Mouse (Mus musculus): ENCODE measurements around the gene Chdh. TPM values are rescaled to one million over a fixed set of nuclear protein-coding genes. Genes with fewer than 3 reads are reported as not detected.

Gene Chdh
- total RNA-seq, 1 experiment from 2014 or later = 37.0 TPM

DNA sequence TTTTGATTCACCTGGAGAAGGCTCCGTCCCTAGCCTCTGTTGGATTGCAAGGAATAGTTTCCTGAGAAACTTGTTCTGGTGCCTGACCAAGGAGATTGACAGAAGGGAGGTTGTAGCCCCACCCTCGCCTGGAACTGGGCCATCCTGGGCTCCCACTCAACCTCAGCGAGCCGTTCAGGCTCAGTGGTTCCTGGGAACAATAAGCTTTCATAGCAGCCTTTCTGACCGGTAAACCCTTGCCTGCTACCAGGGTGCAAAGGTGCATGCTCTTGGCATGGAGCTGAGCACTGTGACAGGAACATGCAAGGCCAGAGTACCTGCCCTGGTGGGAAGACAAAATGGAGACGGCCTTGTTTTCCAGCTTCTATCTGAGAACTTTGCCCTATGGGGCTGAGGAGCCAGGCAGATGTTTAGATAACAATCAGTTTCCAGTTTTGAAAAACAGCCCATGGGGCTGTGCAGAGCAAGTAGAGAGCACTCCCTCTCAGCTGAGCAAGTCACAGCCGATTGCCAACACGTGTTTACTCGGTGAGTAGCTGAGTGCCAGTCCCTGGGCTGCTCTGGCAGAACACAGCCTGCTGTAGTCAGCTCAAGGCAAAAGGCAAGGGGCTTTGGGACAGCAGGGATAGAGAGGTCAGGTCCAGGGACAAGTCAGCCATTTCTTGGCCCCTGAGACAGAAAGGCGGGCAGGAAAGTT, 1.2 kb downstream of the Chdh start:
- no peak for ATAC-seq (replicated peaks; ENCODE audit: low read depth, poor library complexity, severe bottlenecking)

DNA sequence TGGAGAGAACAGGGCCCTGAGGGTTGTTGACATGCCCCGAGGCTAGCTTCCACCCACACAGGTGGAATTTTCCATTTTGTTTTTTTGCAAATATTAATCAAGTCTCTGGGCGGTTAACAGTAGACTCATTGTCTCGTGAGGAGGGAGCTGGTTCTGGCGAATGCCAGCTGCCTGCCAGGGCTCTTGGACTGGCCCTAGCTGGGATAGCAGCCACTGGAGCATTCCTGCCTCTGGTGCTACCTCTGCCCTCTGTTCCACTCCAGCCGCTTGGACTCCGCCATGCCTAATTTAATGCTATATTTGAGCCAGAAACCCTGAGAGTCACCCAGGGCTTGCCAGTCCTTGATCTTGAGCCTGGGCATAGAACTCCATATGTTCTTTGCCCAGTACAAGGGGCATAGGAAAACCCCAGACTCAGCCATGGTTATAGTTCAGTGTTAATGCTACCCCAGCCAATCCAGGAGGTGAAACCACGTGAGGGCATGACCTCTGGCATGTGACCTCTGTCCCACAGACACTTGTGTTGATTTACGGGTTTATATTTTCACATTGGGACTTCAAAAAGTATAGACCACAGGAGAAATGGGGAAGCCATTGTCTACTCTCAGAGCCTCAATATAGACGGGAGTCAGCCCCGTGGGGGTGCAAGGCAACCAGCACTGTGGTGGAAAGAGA, 3.2 kb downstream of the Chdh start:
- ATAC-seq (replicated peaks; ENCODE audit: low read depth, poor library complexity, severe bottlenecking) = no peak

DNA sequence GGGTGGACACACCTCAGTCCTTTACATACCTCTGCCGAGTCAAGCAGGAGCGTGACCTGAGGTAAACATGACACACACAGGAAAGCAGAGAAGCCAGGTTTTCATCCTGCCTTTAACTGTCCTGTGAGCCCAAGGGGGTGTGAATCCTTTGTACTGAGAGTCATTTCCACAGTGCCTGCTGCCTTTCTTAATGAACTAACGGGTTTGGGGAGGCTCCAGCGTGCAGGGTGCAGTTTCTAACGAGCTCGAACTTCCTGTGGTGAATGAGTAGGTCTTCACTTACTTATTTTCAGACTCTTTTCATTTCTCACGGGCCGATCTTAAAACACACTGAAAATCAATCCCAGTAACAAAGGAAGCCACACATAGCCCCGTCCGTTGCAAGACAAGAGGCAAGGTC, 5.7 kb downstream of the Chdh start:
- ATAC-seq (replicated peaks; ENCODE audit: low read depth, poor library complexity, severe bottlenecking) = peak; percentile 50

DNA sequence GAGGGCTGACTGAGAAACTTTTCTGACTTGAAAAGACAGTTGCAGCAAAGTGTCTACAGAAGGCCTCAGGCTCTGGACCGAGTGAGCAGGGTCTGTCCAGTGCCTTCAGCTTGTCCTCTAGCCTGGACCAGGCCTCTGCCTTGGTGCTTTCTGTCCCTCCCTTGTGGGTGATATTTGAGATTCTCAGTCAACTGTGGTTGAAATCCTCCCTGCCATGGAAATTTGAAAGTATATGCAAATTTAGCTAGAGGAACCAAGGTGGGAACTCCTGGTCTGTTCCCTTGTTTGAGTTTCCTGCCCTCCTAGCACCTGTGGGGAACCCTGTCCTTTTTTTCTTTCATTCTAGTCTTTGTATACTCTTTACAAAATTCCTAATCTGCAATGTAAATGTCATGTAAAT, 6.2 kb downstream of the Chdh start:
- no peak for ATAC-seq (replicated peaks; ENCODE audit: low read depth, poor library complexity, severe bottlenecking)

GRCm38 (mm10) chr14:30016666-30017065, 7.8 kb downstream of the Chdh start:
- ATAC-seq (replicated peaks; ENCODE audit: low read depth, poor library complexity, severe bottlenecking) = no peak

DNA sequence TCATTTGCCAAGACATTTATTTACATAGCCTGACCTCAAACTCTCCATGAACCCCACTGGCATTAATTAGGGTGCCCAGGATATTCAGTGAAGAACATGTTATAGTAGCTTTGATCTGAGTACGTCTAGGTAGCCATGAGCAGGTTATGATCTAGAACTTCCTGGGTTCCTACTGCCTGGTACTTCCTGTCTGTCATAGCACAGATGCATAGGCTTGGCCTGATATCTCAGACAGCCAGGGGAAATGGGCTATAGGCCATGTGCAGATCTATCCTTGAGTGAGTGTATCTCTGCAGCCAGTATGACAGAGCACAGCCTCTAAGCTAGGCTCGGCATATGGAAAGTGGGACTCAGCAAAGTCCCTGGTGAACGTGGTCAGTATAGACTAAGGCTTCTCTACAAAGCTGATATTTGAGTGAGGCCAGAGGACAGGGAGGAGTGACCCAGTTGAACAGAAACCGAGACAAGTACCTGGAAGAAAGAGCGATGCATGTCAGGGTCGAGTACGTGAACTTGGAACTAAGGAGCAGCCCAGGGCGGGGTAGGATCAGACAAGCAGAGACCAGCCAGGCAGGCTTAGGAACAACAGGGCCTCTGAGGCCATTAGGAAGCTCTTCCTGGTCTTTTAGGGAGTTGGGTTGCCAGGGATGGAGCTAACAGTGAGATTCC, 9.1 kb downstream of the Chdh start:
- no peak for ATAC-seq (replicated peaks; ENCODE audit: low read depth, poor library complexity, severe bottlenecking)

- ATAC-seq (replicated peaks; ENCODE audit: low read depth, poor library complexity, severe bottlenecking) = no peak
Observed at GRCm38 (mm10) chr14:30018463-30018801, 9.6 kb downstream of the Chdh start.

DNA sequence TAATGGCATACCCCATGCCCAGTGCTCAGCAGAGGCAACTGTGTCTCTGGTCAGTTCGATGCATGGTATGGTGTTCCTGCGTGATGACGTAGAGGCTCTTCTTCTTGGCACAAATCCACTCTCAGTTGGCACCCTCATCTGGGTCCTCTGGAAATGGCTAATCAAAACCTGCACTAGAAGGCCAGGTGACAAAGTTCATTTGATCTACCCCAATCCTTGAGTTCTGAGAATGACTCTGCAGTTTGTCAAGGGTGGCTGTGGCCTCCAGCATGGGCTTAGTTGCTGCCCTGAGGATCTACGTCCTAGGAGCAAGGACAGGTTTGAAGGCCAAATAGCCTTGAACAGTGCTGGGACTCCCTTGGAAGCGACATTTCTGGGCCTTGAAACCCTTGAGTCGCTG, 10.0 kb downstream of the Chdh start:
- ATAC-seq (replicated peaks; ENCODE audit: low read depth, poor library complexity, severe bottlenecking) = no peak

DNA sequence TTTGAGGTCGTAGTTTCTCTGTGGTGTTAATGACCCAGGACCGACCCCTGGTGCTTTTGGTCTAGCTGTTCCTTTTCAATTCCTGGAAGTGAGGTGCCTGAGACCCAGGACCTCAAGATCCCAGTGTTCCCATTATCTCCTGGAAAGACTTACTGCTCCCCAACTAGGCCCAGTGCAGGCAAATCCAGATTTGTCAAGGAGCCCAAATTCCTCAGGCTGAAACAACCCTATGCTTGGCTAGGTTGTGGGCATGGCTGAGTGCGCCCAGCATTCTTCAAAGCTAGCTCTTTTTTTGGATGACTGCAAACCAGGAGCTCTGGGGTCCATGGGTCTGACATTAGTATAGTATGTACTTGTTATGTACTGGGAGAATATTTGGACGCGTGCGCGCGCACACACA, 10.6 kb downstream of the Chdh start:
- ATAC-seq (replicated peaks; ENCODE audit: low read depth, poor library complexity, severe bottlenecking) = no peak

DNA sequence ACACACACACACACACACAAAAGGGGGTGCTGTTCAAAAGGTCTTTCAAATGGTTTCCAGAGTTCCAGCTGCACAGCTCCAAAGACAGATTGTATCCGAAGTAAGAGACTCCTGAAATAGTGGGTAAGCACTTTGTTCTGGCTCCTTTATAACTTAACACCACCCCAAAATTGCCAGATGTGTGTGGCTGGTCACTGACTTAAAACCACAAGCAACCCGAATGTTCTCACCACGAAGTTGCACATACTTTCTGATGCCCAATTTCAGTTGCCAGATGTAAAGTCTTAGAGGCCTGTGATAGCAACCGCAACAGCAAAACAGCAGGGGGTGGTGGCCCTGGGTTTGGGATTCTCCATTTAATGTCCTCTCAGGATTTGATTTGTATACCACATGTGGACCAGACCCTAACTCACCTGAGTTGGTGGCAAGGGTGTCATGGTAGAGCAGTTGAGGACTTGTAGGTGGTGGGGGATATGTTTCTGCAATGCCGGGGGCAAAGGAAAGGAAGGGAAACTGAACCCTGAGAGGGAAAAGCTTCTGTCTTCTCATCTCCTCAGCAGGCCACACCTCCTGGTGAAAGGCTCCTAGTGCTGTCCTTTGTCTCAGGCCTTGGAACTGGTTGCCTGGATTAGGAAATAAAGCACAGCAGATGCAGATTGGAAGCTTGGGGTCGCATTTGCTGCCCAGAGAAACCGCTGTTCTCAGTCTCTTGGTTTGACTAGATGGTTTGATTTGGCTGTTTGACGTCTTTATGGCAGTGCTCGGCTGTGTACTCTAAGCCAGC, 11.2 kb downstream of the Chdh start:
- ATAC-seq (replicated peaks; ENCODE audit: low read depth, poor library complexity, severe bottlenecking) = peak; percentile 50

GRCm38 (mm10) chr14:30022471-30022870, 13.6 kb downstream of the Chdh start:
- peak; percentile 45 for ATAC-seq (replicated peaks; ENCODE audit: low read depth, poor library complexity, severe bottlenecking)

DNA sequence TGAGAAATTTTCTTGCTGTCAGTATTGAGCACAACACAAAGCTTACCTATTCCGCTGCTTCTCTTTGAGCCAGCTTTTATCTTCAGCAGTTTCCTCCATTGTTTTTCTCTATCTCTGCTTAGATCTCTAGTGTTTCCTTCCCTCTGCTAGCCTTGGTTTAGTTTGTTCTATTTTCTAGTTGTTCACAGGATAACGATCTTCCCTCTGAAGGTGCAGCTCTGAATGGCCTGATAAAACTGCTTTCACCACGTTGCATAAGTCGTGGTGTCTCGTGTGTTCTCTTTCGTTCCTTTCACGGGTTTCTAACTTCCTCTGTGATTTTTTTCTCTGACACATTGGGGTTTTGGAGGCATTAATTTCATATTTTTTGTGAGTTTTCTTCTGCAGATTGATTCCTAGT, 15.6 kb downstream of the Chdh start:
- ATAC-seq (replicated peaks; ENCODE audit: low read depth, poor library complexity, severe bottlenecking) = peak; percentile 43

GRCm38 (mm10) chr14:30027378-30027777, 18.6 kb downstream of the Chdh start:
- ATAC-seq (replicated peaks; ENCODE audit: low read depth, poor library complexity, severe bottlenecking) = peak; percentile 64

GRCm38 (mm10) chr14:30033405-30033804, 24.6 kb downstream of the Chdh start:
- ATAC-seq (replicated peaks; ENCODE audit: low read depth, poor library complexity, severe bottlenecking) = no peak

GRCm38 (mm10) chr14:30038431-30038830, 29.6 kb downstream of the Chdh start:
- no peak for ATAC-seq (replicated peaks; ENCODE audit: low read depth, poor library complexity, severe bottlenecking)

- no peak for ATAC-seq (replicated peaks; ENCODE audit: low read depth, poor library complexity, severe bottlenecking)
Observed at GRCm38 (mm10) chr14:30039413-30039812, 30.6 kb downstream of the Chdh start.

DNA sequence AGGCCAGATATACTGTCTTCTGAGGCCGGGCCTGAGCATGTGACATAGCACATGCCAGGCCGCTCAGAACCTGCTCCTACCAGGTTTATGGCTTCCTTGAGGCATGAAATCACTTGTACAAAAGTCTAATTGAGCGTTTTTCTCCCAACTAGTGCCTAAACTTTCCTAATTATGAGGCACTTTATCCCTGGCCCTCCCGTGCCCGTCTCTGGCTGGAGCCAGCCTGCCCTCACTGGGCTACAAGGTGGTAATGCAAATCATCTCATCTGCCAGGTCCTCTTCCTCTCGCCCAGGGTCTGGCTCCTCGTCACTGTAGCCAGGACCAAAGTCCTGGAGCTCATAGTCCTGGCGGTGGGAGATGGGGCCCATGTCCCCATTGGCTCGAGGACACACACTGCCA, 33.0 kb downstream of the Chdh start:
- ATAC-seq (replicated peaks; ENCODE audit: low read depth, poor library complexity, severe bottlenecking) = no peak

DNA sequence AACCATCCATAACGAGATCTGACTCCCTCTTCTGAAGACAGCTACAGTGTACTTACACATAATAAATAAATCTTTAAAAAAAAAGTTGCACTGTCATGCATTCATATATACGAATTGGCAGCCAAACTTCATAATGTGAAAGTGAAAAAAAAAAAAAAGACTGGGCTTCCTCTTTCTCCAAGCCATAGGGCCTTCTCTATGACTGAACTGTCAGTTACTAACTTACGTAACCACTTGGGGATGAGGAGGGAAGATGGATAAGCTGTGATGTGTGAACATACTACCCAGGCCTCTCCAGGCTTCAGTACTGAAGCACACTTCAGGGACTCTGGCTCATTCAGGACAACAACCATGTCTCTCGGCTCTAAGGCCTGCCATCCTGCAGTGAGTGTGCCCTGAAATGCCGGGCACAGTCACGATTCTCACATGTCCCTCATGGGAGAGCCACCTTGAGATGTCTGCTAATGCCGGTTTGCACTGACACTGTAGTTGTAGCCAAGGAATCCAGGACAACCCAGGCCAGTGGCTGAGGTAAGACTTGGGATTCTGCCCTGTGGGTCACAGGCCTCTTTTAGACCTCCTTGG, 34.6 kb downstream of the Chdh start:
- peak; percentile 93 for ATAC-seq (replicated peaks; ENCODE audit: low read depth, poor library complexity, severe bottlenecking)

DNA sequence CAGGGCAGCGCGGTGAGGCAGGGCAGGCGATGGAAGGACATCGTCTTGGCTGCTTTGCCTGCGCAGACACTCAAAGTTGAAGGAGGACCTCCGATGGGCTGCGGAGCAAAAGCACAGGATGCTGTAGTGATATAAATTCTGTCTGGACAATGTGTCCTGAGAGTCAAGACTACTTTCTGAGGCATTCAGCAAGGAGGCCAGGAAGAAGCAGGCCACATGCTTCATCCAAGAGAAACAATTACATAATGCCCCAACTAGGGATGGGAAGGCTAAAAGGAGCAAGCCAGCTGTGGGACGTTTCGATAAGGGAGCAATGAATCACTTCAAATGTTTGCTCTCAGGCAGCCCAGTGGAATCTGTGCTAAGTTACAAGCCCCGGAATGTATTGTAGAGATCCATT, 36.4 kb downstream of the Chdh start:
- no peak for ATAC-seq (replicated peaks; ENCODE audit: low read depth, poor library complexity, severe bottlenecking)

- ATAC-seq (replicated peaks; ENCODE audit: low read depth, poor library complexity, severe bottlenecking) = no peak
Observed at GRCm38 (mm10) chr14:30045704-30046220, 36.9 kb downstream of the Chdh start.

All from common myeloid progenitor, adult 5-6 weeks (primary cell).